Mouse (Mus musculus) embryonic facial prominence, embryonic 14.5 days (tissue): Measurements from ENCODE around the gene Mcm2. TPM values are rescaled to one million over a fixed set of nuclear protein-coding genes. Genes with fewer than 3 reads are reported as not detected.
A peak's percentile ranks its signal among the peaks of the same experiment; 100 is the strongest.

Source experiments
- ATAC-seq: fragments of 200-750 bp; cut with Nextera tagmentation; 2 replicates; pipeline ENCODE4 v1.8.0; 2017; ENCODE audit warnings: low read depth, moderate number of reproducible peaks, moderate TSS enrichment
- DNase-seq: peaks from one replicate; pipeline ENCODE4 v3.0.0-alpha.2; 2015; ENCODE audit warnings: low spot score
- H3K27ac ChIP-seq: fragments of 300-500 bp; sonication (generic); replicated peaks from 2 replicates; pipeline ENCODE4 v1.5.1; 2014; ENCODE audit warnings: low read depth, mild to moderate bottlenecking, low read length, moderate library complexity
- H3K27me3 ChIP-seq: fragments of 300-500 bp; sonication (generic); replicated peaks from 2 replicates; pipeline ENCODE4 v1.6.1; 2014; ENCODE audit warnings: low read length; ENCODE audit not compliant: control insufficient read depth, insufficient read depth
- H3K36me3 ChIP-seq: fragments of 300-500 bp; sonication (generic); 2 replicates; pipeline ENCODE4 v1.6.1; 2014; ENCODE audit warnings: low read length, mixed read lengths; ENCODE audit not compliant: control insufficient read depth, insufficient read depth
- H3K4me1 ChIP-seq: fragments of 300-500 bp; sonication (generic); 2 replicates; pipeline ENCODE4 v1.6.1; 2014; ENCODE audit warnings: antibody characterized with exemption, low read length; ENCODE audit not compliant: control insufficient read depth, insufficient read depth
- H3K4me2 ChIP-seq: fragments of 300-500 bp; sonication (generic); 2 replicates; pipeline ENCODE4 v1.6.1; 2014; ENCODE audit warnings: low read depth, mild to moderate bottlenecking, low read length, moderate library complexity, mixed read lengths
- H3K4me3 ChIP-seq: fragments of 300-500 bp; sonication (generic); 2 replicates; pipeline ENCODE4 v1.5.1; 2014; ENCODE audit warnings: low read depth, mild to moderate bottlenecking, low read length
- H3K9ac ChIP-seq: fragments of 300-500 bp; sonication (generic); 2 replicates; pipeline ENCODE4 v1.6.1; 2014; ENCODE audit warnings: low read depth, mild to moderate bottlenecking, low read length, moderate library complexity, mixed read lengths
- H3K9me3 ChIP-seq: fragments of 300-500 bp; sonication (generic); 2 replicates; pipeline ENCODE4 v1.6.1; 2016; ENCODE audit warnings: low read length; ENCODE audit not compliant: control insufficient read depth
- WGBS: fragments of 180-500 bp; shearing (Covaris S2); extraction: QIAGEN DNeasy Blood & Tissue Kit; methylation state at CpG from one replicate; pipeline ENCODE4 v1.1.7; 2014; 5-methylcytosine and 5-hydroxymethylcytosine counted together
- polyA plus RNA-seq: library from polyadenylated mRNA; unstranded; fragments of >200 nt; fragmentation: Nextera tagmentation; extraction: Ambion mirVana; gene quantifications from 2 replicates; pipeline ENCODE4 v1.2.1, GENCODE M21; 2014

The Mcm2 gene
- polyA plus RNA-seq, 1 experiment from 2014 or later, result 94.6 TPM

DNA sequence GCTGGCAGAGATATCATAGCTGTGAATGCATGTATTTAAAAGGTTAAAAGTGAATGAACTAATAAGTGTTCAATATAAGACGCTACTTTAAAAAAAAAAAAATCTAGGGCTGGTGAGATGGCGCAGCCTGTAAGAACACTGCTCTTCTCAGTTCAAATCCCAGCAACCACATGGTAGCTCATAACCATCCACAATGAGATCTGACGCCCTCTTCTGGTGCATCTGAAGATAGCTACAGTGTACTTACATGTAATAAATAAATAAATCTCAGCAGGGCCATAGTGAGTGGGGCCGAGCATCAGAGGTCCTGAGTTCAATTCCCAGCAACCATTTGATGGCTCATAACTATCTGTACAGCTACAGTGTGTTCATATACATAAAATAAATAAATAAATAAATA is 19.1 kb downstream of the Mcm2 start:
- DNase-seq (no peak), ATAC-seq (no peak)
- Histone ChIP-seq H3K4me1 (no peaks in the 10 kb centered on the region), H3K4me2 (no peak overlapping the region), H3K36me3 (peaks cover 29% of the 10 kb centered on the region), H3K27ac (no peak overlapping the region), H3K9ac (no peak overlapping the region), H3K9me3 (no peaks in the 10 kb centered on the region), H3K27me3 (no peaks in the 10 kb centered on the region), H3K4me3 (no peak overlapping the region)
- 65% methylated on average over 4 of the region's 4 CpGs for WGBS

DNA sequence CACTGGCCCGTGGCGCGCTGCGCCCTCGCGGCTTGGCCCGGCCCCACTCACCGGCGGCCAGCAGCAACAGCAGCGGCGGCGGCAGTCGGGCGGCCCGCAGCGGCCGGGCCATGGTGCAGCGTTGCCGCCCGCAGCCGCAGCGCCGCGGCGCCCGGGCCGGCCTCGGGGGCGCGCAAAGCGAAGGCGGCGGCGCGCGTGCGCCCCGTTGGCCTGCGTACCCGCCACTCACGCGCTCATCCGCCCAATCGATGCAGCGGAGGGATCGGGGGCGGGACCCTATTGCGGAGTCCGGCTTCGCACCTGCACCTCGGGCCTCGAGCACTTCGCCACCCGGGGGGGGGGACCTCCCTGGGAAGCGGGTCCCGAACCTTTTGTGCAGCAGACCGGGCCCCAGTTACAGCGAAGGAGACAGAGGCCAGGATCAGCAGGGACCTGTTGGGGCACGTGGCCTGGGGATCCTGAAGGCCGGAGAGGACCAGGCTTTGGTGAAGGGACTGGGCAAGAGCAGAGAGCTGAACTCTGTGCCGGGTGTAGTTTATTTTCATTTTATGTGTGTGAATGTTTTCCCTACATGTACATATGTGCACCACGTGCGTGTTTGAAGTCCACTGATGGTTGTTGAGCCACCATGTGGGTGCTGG is 23.6 kb downstream of the Mcm2 start, which contains the start of gene Podxl2:
TSS of gene Podxl2 (minus strand) at position 177 of the 641 bp plus-strand sequence.
- H3K27ac ChIP-seq, result peak within 1 kb of the TSS; percentile 61; the same call in 1 of the 2 replicates
- no peaks in the 10 kb centered on the region for H3K9me3 ChIP-seq
- H3K4me3 ChIP-seq, result peak within 1 kb of the TSS; percentile 84
- WGBS, result 17% methylated on average over 15 of the region's 63 CpGs
- DNase-seq, result peak; percentile 90
- H3K9ac ChIP-seq, result peak within 1 kb of the TSS; percentile 87
- peak within 1 kb of the TSS; percentile 97 for H3K4me2 ChIP-seq
- H3K36me3 ChIP-seq, result no peaks in the 10 kb centered on the region
- peaks cover 10% of the 10 kb centered on the region for H3K4me1 ChIP-seq
- H3K27me3 ChIP-seq, result no peaks in the 10 kb centered on the region
- ATAC-seq, result peak; percentile 78

DNA sequence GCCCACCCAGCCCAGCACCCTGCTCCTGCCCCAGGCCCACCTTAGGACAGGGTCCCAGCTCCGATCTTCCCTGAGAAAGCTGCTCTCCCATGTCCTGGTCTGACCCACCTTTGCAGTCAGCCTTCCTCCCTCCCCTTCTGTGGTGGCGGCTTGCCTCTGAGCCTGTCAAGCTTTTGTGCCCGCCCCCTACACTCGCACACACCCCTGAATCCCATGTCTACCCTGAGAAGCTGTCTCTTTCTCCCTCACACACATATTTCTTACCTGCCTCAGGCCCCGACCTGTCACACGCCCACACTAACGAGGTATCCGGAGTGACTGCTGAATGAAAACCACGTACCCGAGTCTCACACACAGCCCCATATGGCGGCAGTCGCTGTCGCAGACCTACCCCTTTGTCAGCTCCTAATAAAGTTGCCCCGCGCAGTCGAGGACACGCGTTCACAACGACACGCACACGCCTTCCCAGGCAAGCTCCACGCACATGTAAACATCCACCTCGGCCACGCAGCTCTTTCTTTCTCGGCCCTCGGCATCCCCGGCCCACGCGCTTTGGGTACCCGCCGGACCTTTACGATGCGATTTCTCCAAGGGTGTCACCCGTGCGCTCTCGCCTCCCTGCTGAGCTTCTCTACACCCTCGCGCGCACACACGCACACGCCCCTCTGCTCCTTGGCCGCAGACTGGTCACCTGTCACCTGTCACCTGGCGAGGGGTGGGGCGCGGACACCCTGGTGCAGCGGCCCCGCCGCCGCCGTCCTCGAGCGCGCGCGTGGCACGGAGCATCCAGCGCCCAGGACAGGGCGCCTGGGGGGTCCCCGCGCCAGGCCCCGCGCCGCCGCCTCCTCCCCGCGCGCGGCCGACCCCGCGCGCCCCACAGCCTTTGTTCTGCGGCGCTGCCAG is 24.4 kb downstream of the Mcm2 start:
- Histone ChIP-seq H3K9ac (peak overlapping the region; percentile 87), H3K36me3 (no peaks in the 10 kb centered on the region), H3K4me2 (peak overlapping the region; percentile 97), H3K4me3 (peak overlapping the region; percentile 84), H3K4me1 (peaks cover 10% of the 10 kb centered on the region), H3K27me3 (no peaks in the 10 kb centered on the region), H3K27ac (peak overlapping the region; percentile 61; the same call in 1 of the 2 replicates), H3K9me3 (no peaks in the 10 kb centered on the region)
- 3% methylated on average over 41 of the region's 74 CpGs for WGBS
- ATAC-seq (peak; percentile 56), DNase-seq (peak; percentile 67)

DNA sequence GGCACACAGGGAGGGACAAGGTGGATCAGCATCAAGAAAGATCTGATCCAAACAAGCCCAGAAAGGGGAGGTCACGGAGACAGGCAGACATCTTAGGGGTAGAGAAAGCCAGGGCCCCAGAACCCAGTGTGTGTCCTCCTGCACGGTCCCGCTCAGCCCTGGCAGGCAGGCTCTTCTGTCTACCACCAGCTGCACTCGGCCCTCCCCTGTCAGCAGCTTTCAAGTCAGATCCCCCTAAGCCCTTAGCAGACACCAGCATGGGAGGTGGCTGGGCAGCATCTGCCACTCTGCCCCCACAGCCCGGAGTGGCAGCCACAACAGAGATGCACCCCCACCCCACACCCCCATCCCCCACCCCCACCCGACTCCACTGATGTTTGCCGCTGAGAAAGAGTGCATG is 25.8 kb downstream of the Mcm2 start:
- Histone ChIP-seq H3K9me3 (no peaks in the 10 kb centered on the region), H3K4me2 (peak overlapping the region; percentile 97; the same call in 1 of the 2 replicates), H3K4me3 (no peak overlapping the region), H3K27ac (no peak overlapping the region; the same call in 1 of the 2 replicates), H3K27me3 (no peaks in the 10 kb centered on the region), H3K9ac (peak overlapping the region; percentile 26; the same call in 1 of the 2 replicates), H3K36me3 (no peaks in the 10 kb centered on the region), H3K4me1 (peaks cover 10% of the 10 kb centered on the region)
- 26% methylated on average over 7 of the region's 7 CpGs for WGBS
- DNase-seq (peak; percentile 31), ATAC-seq (peak; percentile 19; the same call in 1 of the 2 replicates)

DNA sequence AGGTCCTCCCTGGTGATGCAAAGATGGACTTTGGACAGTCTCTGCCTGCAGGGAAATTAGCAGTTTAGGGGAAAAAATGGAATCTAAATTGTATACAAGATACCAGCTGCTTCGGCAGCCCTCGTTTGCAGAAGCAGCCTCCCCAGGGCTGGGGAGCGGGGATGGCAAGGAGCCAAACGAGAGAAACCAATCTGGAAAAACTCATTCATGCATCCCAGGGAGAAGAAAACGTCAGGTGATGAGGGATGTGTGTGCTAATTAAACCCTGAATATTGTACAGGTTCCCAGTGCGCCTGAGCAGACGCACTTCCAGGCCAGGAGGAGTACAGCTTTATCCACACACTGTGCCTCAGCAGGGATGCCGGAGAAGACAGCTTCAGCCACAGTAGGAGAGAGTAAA is 27.0 kb downstream of the Mcm2 start:
- 0 out of 2 replicates have a peak overlapping the region, but pooled peaks have one; percentile 20 for H3K4me2 ChIP-seq
- 40% methylated on average over 8 of the region's 8 CpGs for WGBS
- H3K9ac ChIP-seq, result no peak overlapping the region
- peak; percentile 16; the same call in 1 of the 2 replicates for ATAC-seq
- no peaks in the 10 kb centered on the region for H3K27me3 ChIP-seq
- H3K9me3 ChIP-seq, result no peaks in the 10 kb centered on the region
- peaks cover 10% of the 10 kb centered on the region for H3K4me1 ChIP-seq
- no peak overlapping the region; the same call in 1 of the 2 replicates for H3K27ac ChIP-seq
- H3K36me3 ChIP-seq, result no peaks in the 10 kb centered on the region
- peak; percentile 82 for DNase-seq
- H3K4me3 ChIP-seq, result no peak overlapping the region

DNA sequence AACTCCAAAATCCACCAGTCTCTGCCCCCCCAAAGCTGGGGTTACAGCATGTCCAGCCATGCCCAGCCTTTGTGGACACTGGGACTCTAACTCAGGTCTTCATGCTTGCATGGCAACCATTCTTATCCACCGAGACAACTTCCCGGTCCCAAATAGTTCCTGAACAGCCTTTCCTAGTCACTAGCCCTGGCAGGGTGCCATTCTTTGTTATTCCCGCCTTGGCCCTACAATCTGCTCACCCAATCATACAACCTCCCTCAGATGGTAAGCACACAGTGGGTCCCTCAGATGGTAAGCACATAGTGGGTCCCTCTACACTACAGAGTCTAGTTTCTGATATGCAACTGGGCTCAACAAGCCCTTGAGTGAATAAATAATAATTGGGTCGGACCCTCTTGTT is 28.0 kb downstream of the Mcm2 start:
- Histone ChIP-seq H3K4me3 (no peak overlapping the region), H3K27ac (no peak overlapping the region), H3K9ac (no peak overlapping the region), H3K9me3 (no peaks in the 10 kb centered on the region), H3K36me3 (no peaks in the 10 kb centered on the region), H3K4me2 (no peak overlapping the region), H3K27me3 (no peaks in the 10 kb centered on the region), H3K4me1 (peaks cover 10% of the 10 kb centered on the region)
- 63% methylated on average over 4 of the region's 4 CpGs for WGBS
- DNase-seq, result no peak
- ATAC-seq, result no peak

DNA sequence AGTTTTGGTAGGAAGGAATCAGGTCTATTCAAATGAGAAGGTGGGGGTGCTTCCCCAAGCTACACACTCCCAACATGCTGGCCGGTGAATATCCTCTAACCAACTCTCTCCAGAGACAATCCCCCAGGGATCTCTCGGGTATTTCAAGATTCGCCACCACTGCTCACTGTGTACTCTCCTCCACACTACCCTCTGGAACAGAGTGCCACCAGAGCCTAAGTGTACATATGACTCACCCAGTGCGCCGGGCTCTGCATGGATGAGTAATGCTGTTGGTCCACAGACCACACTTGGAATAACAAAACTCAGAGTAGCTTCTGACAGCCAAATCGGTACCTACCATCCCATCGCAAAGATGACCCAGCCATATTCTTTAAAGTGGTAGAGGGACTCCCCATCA is 29.1 kb downstream of the Mcm2 start:
- Histone ChIP-seq H3K27me3 (no peaks in the 10 kb centered on the region), H3K4me1 (peaks cover 10% of the 10 kb centered on the region), H3K4me2 (no peak overlapping the region), H3K4me3 (no peak overlapping the region), H3K36me3 (peaks cover 5% of the 10 kb centered on the region), H3K9ac (no peak overlapping the region), H3K9me3 (no peaks in the 10 kb centered on the region), H3K27ac (no peak overlapping the region)
- 88% methylated on average over 7 of the region's 7 CpGs for WGBS
- ATAC-seq (no peak), DNase-seq (no peak)

DNA sequence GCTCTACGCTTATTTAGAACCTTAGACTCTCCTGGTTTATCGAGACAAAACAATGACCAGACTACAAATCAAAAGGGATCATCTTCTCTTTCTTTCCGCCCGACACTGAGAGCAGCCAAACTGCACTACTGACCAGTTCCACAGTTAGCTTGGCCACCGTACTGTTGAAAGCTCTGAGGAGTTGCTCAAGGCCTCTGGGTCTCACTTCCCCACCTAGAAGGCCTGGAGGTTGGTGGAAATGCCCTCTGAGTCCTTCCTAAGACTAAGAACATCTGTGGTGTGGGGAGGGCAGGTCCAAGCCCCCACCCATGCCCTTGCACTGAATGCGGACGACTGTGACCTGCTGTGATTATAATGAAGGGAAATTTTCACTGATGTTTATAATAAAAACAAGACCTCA is 32.9 kb downstream of the Mcm2 start:
- Histone ChIP-seq H3K27me3 (no peaks in the 10 kb centered on the region), H3K27ac (no peak overlapping the region), H3K9me3 (no peaks in the 10 kb centered on the region; the same call in 1 of the 2 replicates), H3K9ac (no peak overlapping the region), H3K4me2 (no peak overlapping the region), H3K36me3 (peaks cover 37% of the 10 kb centered on the region), H3K4me1 (no peaks in the 10 kb centered on the region), H3K4me3 (no peak overlapping the region)
- no peak for DNase-seq
- 80% methylated on average over 7 of the region's 7 CpGs for WGBS
- ATAC-seq, result no peak
